Mouse (Mus musculus) ES-E14 (cell line): ENCODE measurements around the gene Msi2. TPM values are rescaled to one million over a fixed set of nuclear protein-coding genes. Genes with fewer than 3 reads are reported as not detected.

Experiments
- DNase-seq: peaks from one replicate; pipeline ENCODE4 v3.0.0-alpha.2; 2013; ENCODE audit warnings: low read depth, low spot score
- H3K27ac ChIP-seq: 2 replicates; pipeline ENCODE4 v1.5.1; 2012; ENCODE audit warnings: low read depth, mild to moderate bottlenecking, low read length, moderate library complexity, mixed read lengths; ENCODE audit not compliant: poor library complexity, insufficient read depth, severe bottlenecking
- H3K36me3 ChIP-seq: 2 replicates; pipeline ENCODE4 v1.6.1; 2012; ENCODE audit warnings: mild to moderate bottlenecking, low read length, moderate library complexity, mixed read lengths; ENCODE audit not compliant: control insufficient read depth, poor library complexity, insufficient read depth, severe bottlenecking
- H3K4me1 ChIP-seq, 2 experiments: fragments of 150-350 bp in 1 of 2; sonication (generic) in 1 of 2; 2 replicates each; pipeline ENCODE4 v1.6.1; 2012; ENCODE audit warnings: low read length in 2 of 2, mild to moderate bottlenecking in 1 of 2, mixed read lengths in 1 of 2; ENCODE audit not compliant: control insufficient read depth in 2 of 2, insufficient read depth in 2 of 2, poor library complexity in 1 of 2
- H3K4me3 ChIP-seq, 2 experiments: fragments of 150-350 bp in 1 of 2; sonication (generic) in 1 of 2; 2 replicates each; pipeline ENCODE4 v1.5.1; 2012; ENCODE audit warnings: low read length in 2 of 2, low read depth in 1 of 2, mild to moderate bottlenecking in 1 of 2, mixed read lengths in 1 of 2; ENCODE audit not compliant: insufficient read depth in 1 of 2, poor library complexity in 1 of 2, severe bottlenecking in 1 of 2
- H3K9ac ChIP-seq: 2 replicates; pipeline ENCODE4 v1.6.1; 2012; ENCODE audit warnings: low read depth, mild to moderate bottlenecking, low read length, mixed read lengths; ENCODE audit not compliant: poor library complexity, insufficient read depth, severe bottlenecking
- H3K9me3 ChIP-seq: fragments of 150-350 bp; sonication (generic); 2 replicates; pipeline ENCODE4 v1.6.1; 2012; ENCODE audit warnings: low read depth, mild to moderate bottlenecking, low read length; ENCODE audit not compliant: control insufficient read depth, insufficient read depth
- CHD2 ChIP-seq: IDR thresholded peaks from 2 replicates; pipeline ENCODE4 v1.6.1; 2014; ENCODE audit warnings: mild to moderate bottlenecking, low read depth, low read length, inconsistent platforms
- HCFC1 ChIP-seq: IDR thresholded peaks from 2 replicates; pipeline ENCODE4 v1.6.1; 2012; ENCODE audit warnings: low read length, inconsistent platforms, borderline replicate concordance; ENCODE audit not compliant: insufficient read depth
- MAFK ChIP-seq: IDR thresholded peaks from 2 replicates; pipeline ENCODE4 v1.6.1; 2014; ENCODE audit warnings: mild to moderate bottlenecking, low read depth, low read length, inconsistent platforms; ENCODE audit not compliant: insufficient read depth
- ZC3H11A ChIP-seq: IDR thresholded peaks from 2 replicates; pipeline ENCODE4 v1.6.1; 2012; ENCODE audit warnings: low read depth, mild to moderate bottlenecking, inconsistent platforms, low read length, borderline replicate concordance
- ZNF384 ChIP-seq: IDR thresholded peaks from 2 replicates; pipeline ENCODE4 v1.6.1; 2012; ENCODE audit warnings: low read depth, low read length, inconsistent platforms
- in situ Hi-C, 2 experiments: fragments of 600-800 bp; cut with MboI; formaldehyde crosslinking; loops; one replicate each; pipeline ENCODE4 v1.15.1; 2025; ENCODE audit warnings: low sequenced_read_pairs in 2 of 2, inconsistent platforms in 1 of 2; ENCODE audit not compliant: unreplicated experiment in 2 of 2
- total RNA-seq: library from RNA; depleted of rRNA; stranded (reverse); fragments of 300-350 nt; gene quantifications from 2 replicates; pipeline ENCODE4 v1.2.3, GENCODE M21; 2012

Gene Msi2
- total RNA-seq, 1 experiment: 66.4 TPM

DNA sequence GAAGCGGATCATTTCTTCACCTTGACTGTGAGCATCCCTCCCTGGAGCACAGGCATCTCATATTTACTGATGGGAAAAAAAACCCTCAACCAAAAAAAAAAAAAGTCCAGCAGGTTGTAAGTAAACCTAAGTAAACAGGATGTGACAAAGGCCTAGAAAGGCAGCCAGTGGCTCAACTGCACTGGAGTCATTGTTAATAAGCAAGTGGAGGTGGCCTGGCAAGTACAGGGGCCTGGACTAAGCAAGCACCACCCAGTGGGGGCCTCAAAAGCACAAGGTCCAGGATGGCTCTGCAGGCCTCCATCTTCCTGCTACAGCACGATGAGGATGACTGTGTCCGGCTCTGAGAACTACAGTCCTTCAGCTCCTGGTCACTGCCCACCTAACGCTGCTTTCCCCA, 89.1 kb downstream of the Msi2 start:
- 0 out of 2 replicates have a peak, but pooled peaks have one; percentile 24 for TF ChIP-seq ZNF384
- TF ChIP-seq HCFC1: no peak
- TF ChIP-seq ZC3H11A: no peak
- Histone ChIP-seq H3K27ac (peak overlapping the region; percentile 95), H3K4me3 (no peak overlapping the region), H3K9ac (peak overlapping the region; percentile 3; the same call in 1 of the 2 replicates), H3K36me3 (peaks cover 7% of the 10 kb centered on the region; the same call in 1 of the 2 replicates), H3K4me1 (peaks cover 17 to 41% of the 10 kb centered on the region in 2 experiments), H3K9me3 (no peaks in the 10 kb centered on the region)
- no peak for DNase-seq
- in situ Hi-C loops: no loop called here

DNA sequence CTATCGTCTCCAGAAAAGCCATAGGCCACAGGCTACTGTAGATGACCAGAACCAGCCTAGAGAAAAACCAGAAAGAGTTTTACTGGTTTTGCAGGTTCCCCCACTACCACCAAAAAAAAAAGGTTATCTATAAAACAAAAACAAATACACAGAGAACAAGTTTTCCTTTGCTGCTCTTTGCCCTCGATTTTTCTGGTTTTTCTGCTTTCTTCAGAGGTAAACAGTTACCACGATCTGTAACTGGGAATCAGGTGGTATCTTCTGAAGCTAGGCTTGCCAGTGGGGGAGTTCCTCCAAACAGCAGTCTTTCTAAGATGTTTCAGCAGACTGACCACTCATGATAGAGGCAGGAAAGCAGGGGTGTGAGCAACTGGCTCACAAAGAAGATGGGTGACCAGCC, 89.6 kb downstream of the Msi2 start:
- peak overlapping the region; percentile 85; the same call in 1 of the 2 replicates for H3K27ac ChIP-seq
- no peak for DNase-seq
- no peaks in the 10 kb centered on the region for H3K9me3 ChIP-seq
- peaks cover 4% of the 10 kb centered on the region; the same call in 1 of the 2 replicates for H3K36me3 ChIP-seq
- TF ChIP-seq ZNF384 (no peak), MAFK (no peak), HCFC1 (no peak), ZC3H11A (no peak), CHD2 (no peak)
- no peak overlapping the region for H3K9ac ChIP-seq
- H3K4me3 ChIP-seq: no peak overlapping the region
- in situ Hi-C loops: no loop called here
- peaks cover 19 to 39% of the 10 kb centered on the region in 2 experiments for H3K4me1 ChIP-seq

DNA sequence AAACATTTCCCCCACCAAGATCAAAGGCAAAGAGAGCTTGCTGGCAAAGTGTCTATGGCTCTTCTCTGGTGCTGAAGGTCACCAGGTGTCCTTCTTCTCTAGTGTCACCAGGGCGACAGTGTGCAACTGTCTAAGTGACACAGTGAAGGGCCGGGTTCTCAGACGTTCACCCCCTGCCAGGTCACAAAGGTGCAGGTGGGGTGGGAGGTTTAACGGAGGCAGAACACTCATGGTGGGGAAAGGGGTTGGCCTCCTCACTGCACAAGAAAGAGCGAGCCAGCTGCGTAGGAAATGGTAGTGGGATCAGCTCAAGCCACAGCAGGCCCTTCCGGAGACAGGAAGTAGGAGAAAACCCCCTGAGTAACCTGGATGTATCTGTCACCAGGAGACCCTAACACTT, 91.0 kb downstream of the Msi2 start:
- no peak overlapping the region for H3K4me3 ChIP-seq
- in situ Hi-C loops: no loop called here
- H3K27ac ChIP-seq: peak overlapping the region; percentile 85
- DNase-seq: no peak
- peak overlapping the region; percentile 48; the same call in 1 of the 2 replicates for H3K9ac ChIP-seq
- H3K36me3 ChIP-seq: peaks cover 4% of the 10 kb centered on the region; the same call in 1 of the 2 replicates
- no peak for TF ChIP-seq ZNF384
- TF ChIP-seq MAFK: no peak
- H3K9me3 ChIP-seq: no peaks in the 10 kb centered on the region
- H3K4me1 ChIP-seq: peaks cover 23 to 44% of the 10 kb centered on the region in 2 experiments

DNA sequence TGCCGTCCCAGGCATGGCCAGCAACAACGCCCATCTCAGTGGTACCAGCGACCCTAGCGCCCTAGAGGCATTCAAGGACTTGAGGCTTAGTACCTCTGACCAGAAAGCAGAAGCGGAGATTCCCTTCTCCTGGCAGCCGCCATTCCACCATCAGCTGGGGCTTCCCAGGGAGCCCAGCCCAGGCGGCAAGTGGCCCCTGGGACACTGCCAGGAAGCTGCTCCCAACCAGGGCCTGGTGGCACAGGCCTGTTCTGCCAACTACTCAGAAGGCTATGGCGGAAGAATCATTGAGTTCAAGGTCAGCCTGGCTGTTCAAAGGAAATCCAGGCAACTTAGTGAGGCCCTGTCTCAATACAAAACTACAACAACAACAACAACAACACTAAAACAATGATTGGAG, 91.7 kb downstream of the Msi2 start:
- in situ Hi-C loops: no loop called here
- Histone ChIP-seq H3K4me1 (peaks cover 26 to 49% of the 10 kb centered on the region in 2 experiments), H3K36me3 (peaks cover 4% of the 10 kb centered on the region; the same call in 1 of the 2 replicates), H3K9me3 (no peaks in the 10 kb centered on the region), H3K4me3 (no peak overlapping the region), H3K9ac (no peak overlapping the region), H3K27ac (peak overlapping the region; percentile 86)
- no peak for TF ChIP-seq HCFC1
- no peak for DNase-seq

DNA sequence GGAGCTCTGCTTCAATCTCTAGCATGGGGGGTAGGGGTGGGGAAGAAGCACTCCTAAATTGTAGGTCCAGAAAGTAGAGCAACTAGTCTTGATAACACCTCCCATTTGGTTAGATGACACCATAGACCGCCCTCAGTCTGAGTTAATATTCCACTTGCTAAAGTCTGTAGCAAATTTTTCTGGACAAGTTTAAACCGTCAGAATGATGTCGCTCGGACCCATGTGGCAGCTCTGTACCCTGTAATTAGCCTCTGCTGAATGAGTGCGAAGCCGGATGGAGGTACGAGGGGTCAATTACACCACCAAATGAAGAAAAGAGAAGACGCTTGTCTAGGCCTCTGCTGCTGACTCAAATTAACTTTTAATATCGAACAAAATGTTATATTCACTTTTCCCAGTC, 92.3 kb downstream of the Msi2 start:
- TF ChIP-seq ZC3H11A (no peak), HCFC1 (no peak), ZNF384 (no peak), CHD2 (no peak), MAFK (no peak)
- peaks cover 29 to 53% of the 10 kb centered on the region in 2 experiments for H3K4me1 ChIP-seq
- peaks cover 4% of the 10 kb centered on the region; the same call in 1 of the 2 replicates for H3K36me3 ChIP-seq
- no peak for DNase-seq
- no peaks in the 10 kb centered on the region for H3K9me3 ChIP-seq
- no peak overlapping the region for H3K4me3 ChIP-seq
- H3K9ac ChIP-seq: no peak overlapping the region
- in situ Hi-C loops: no loop called here
- peak overlapping the region; percentile 86; the same call in 1 of the 2 replicates for H3K27ac ChIP-seq
